Mouse (Mus musculus) liver, postnatal 0 days (tissue): ENCODE results near the gene Cckbr. TPM values are rescaled to one million over a fixed set of nuclear protein-coding genes. Genes with fewer than 3 reads are reported as not detected.

Experiments used
- ATAC-seq: fragments of 200-750 bp; cut with Nextera tagmentation; 2 replicates; pipeline ENCODE4 v1.8.0; 2017; ENCODE audit warnings: mild to moderate bottlenecking, moderate library complexity
- DNase-seq: peaks from one replicate; pipeline ENCODE4 v3.0.0-alpha.2; 2016
- H3K27ac ChIP-seq: fragments of 300-500 bp; sonication (generic); 2 replicates; pipeline ENCODE4 v1.5.1; 2014; ENCODE audit warnings: antibody characterized with exemption, moderate library complexity, mild to moderate bottlenecking, low read depth
- H3K27me3 ChIP-seq: fragments of 300-500 bp; sonication (generic); 2 replicates; pipeline ENCODE4 v1.6.1; 2014; ENCODE audit warnings: low read length, control low read depth, mixed read lengths; ENCODE audit not compliant: insufficient read depth
- H3K36me3 ChIP-seq: fragments of 300-500 bp; sonication (generic); replicated peaks from 2 replicates; pipeline ENCODE4 v1.6.1; 2014; ENCODE audit warnings: mild to moderate bottlenecking, control low read depth, low read length, moderate library complexity, mixed read lengths; ENCODE audit not compliant: insufficient read depth
- H3K4me1 ChIP-seq: fragments of 300-500 bp; sonication (generic); 2 replicates; pipeline ENCODE4 v1.6.1; 2014; ENCODE audit warnings: antibody characterized with exemption, mild to moderate bottlenecking, control low read depth; ENCODE audit not compliant: insufficient read depth
- H3K4me2 ChIP-seq: fragments of 300-500 bp; sonication (generic); 2 replicates; pipeline ENCODE4 v1.6.1; 2014; ENCODE audit warnings: low read depth, mild to moderate bottlenecking, low read length, moderate library complexity, mixed read lengths
- H3K4me3 ChIP-seq: fragments of 300-500 bp; sonication (generic); 2 replicates; pipeline ENCODE4 v1.5.1; 2014; ENCODE audit warnings: low read depth, low read length
- H3K9ac ChIP-seq: fragments of 300-500 bp; sonication (generic); replicated peaks from 2 replicates; pipeline ENCODE4 v1.6.1; 2014; ENCODE audit warnings: mild to moderate bottlenecking, moderate library complexity
- H3K9me3 ChIP-seq: fragments of 300-500 bp; sonication (generic); 2 replicates; pipeline ENCODE4 v1.6.1; 2016; ENCODE audit warnings: mild to moderate bottlenecking, control low read depth, low read length, mixed read lengths
- CTCF ChIP-seq: sonication (generic); IDR thresholded peaks from 2 replicates; pipeline ENCODE4 v1.5.1; 2016; ENCODE audit warnings: antibody characterized with exemption, low read depth
- EP300 ChIP-seq: IDR thresholded peaks from 2 replicates; pipeline ENCODE4 v1.6.1; 2016; ENCODE audit warnings: antibody characterized with exemption, low read depth, mild to moderate bottlenecking
- WGBS: fragments of 180-500 bp; shearing (Covaris S2); extraction: QIAGEN DNeasy Blood & Tissue Kit; methylation state at CpG from one replicate; pipeline ENCODE4 v1.1.7; 2014; ENCODE audit not compliant: insufficient replicate concordance; 5-methylcytosine and 5-hydroxymethylcytosine counted together
- polyA plus RNA-seq: library from polyadenylated mRNA; unstranded; fragments of >200 nt; fragmentation: Nextera tagmentation; extraction: Ambion mirVana; gene quantifications from 2 replicates; pipeline ENCODE4 v1.2.1, GENCODE M21; 2015

Gene Cckbr
- polyA plus RNA-seq, 1 experiment from 2014 or later: not detected

DNA sequence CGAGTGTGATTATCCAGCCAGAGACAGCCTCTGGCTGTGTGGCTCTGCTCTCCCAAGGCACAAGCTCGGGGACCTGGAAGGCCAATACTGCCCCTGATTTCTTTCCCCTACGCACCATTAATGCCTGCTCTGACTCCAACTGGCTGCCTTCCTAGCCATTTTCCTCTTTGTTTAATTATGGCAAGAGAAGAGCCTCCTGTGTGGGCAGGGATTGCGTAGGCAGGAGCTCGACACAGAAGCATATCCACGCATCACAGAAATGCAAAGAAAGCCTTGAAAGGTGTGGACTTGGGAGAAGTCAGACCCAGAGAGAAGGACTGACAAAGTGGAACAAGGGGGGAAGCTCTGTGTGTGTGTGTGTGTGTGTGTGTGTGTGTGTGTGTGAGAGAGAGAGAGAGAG, 11.1 kb upstream of the Cckbr start:
- 50% methylated on average over 6 of the region's 6 CpGs for whole genome bisulfite sequencing
- TF ChIP-seq CTCF (no peak), EP300 (no peak)
- DNase-seq (no peak), ATAC-seq (no peak)
- H3K4me2 ChIP-seq: no peak overlapping the region
- no peak overlapping the region for H3K4me3 ChIP-seq
- no peak overlapping the region for H3K27ac ChIP-seq
- no peaks in the 10 kb centered on the region for H3K36me3 ChIP-seq
- no peaks in the 10 kb centered on the region for H3K4me1 ChIP-seq
- H3K9ac ChIP-seq: no peak overlapping the region
- no peaks in the 10 kb centered on the region for H3K27me3 ChIP-seq
- H3K9me3 ChIP-seq: no peaks in the 10 kb centered on the region

DNA sequence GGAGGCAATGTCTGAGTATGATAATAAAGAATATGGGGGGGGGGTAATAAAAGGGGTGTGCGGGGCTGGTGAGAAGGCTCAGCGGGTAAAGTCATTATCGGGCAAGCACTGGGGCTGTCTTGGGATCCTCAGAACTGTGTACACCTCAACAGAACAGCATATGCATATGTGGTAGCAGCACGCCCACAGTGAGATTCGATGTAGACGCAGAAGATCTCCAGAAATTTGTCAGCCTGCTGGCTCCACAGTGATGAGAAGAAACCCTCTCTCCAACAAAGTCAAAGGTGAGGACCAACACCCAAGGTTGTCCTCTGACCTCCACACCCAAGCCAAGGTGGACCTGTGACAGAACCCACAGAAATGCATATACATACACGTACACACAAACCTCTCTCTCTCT, 9.0 kb upstream of the Cckbr start:
- no peak overlapping the region for H3K4me2 ChIP-seq
- H3K27me3 ChIP-seq: no peaks in the 10 kb centered on the region
- no peak overlapping the region for H3K9ac ChIP-seq
- H3K4me3 ChIP-seq: no peak overlapping the region
- H3K27ac ChIP-seq: no peak overlapping the region
- no peaks in the 10 kb centered on the region for H3K36me3 ChIP-seq
- H3K9me3 ChIP-seq: no peaks in the 10 kb centered on the region
- H3K4me1 ChIP-seq: no peaks in the 10 kb centered on the region
- no peak for ATAC-seq
- no peak for DNase-seq
- WGBS: 76% methylated on average over 7 of the region's 7 CpGs
- TF ChIP-seq CTCF (no peak), EP300 (no peak)

DNA sequence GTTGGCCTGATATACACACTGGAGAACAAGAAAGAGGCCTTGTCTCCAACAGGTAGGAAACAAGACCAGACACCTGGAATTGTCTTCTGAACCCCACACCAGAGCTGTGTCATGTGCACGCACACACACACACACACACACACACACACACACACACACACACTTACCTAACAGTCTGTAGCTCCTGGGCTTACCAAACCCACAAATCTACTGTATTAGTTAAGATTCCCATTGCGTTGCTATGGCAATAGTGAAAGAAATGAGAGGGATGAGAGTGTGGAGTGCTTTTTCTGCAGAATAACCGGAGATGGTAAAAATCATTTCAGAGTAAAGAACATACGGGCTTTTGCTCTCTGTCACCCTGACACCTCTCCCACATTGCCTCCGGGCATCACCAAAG, 7.4 kb upstream of the Cckbr start:
- Histone ChIP-seq H3K4me3 (no peak overlapping the region), H3K4me1 (no peaks in the 10 kb centered on the region), H3K4me2 (no peak overlapping the region), H3K36me3 (no peaks in the 10 kb centered on the region), H3K27me3 (no peaks in the 10 kb centered on the region), H3K9ac (no peak overlapping the region), H3K27ac (no peak overlapping the region), H3K9me3 (no peaks in the 10 kb centered on the region)
- TF ChIP-seq CTCF: no peak
- no peak for TF ChIP-seq EP300
- 69% methylated on average over 5 of the region's 5 CpGs for WGBS
- DNase-seq: no peak
- no peak for ATAC-seq

DNA sequence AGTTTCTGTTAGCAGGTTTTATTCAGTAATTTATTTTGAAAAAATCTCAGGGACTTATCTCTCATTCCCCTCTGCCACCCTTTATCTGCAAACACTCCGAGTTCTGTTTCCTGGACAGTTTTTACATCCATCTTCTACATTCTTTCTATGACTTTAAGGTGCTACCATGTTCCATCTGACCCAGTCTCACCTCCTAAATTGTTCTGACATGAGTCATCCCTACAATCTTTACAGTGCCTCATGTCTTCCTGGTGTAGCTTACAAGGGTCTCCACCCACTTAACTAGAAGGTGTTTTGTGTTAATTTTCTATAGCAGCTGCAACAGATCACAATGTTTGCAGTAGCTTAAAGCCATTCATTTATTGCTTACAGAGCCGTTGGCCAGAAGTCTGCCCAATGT, 4.6 kb upstream of the Cckbr start:
- DNase-seq: no peak
- H3K4me3 ChIP-seq: no peak overlapping the region
- H3K27me3 ChIP-seq: peaks cover 19% of the 10 kb centered on the region
- WGBS: 39% methylated on average over 2 of the region's 2 CpGs
- no peak for ATAC-seq
- no peaks in the 10 kb centered on the region for H3K9me3 ChIP-seq
- H3K9ac ChIP-seq: no peak overlapping the region
- no peak overlapping the region for H3K27ac ChIP-seq
- no peak overlapping the region for H3K4me2 ChIP-seq
- H3K36me3 ChIP-seq: no peaks in the 10 kb centered on the region
- no peak for TF ChIP-seq CTCF
- no peak for TF ChIP-seq EP300
- H3K4me1 ChIP-seq: no peaks in the 10 kb centered on the region

DNA sequence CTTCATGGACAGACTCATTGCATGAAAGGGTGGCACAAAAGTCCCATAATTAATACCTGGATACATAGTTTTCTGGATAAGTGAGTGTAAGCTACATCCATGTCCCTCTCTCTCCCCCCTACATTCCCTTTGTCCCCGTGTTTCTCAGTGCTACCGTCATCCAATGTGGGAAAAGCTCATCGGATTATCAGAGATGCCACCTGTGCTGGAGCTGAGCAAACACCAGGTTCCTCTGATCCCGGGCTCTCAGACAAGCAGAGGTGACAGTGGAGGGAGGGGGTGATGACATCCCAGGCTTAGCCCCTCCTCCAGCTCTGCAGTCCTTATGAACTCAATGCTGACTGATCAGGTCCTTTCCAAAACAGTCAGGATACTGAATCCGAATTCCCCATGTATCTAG, 1.2 kb upstream of the Cckbr start:
- Histone ChIP-seq H3K4me2 (no peak overlapping the region), H3K27ac (no peak overlapping the region), H3K27me3 (peaks cover 33% of the 10 kb centered on the region), H3K36me3 (no peaks in the 10 kb centered on the region), H3K9me3 (no peaks in the 10 kb centered on the region), H3K4me3 (no peak overlapping the region), H3K4me1 (no peaks in the 10 kb centered on the region), H3K9ac (no peak overlapping the region)
- 3% methylated on average over 5 of the region's 5 CpGs for WGBS
- DNase-seq: no peak
- ATAC-seq: no peak
- TF ChIP-seq EP300 (no peak), CTCF (no peak)

DNA sequence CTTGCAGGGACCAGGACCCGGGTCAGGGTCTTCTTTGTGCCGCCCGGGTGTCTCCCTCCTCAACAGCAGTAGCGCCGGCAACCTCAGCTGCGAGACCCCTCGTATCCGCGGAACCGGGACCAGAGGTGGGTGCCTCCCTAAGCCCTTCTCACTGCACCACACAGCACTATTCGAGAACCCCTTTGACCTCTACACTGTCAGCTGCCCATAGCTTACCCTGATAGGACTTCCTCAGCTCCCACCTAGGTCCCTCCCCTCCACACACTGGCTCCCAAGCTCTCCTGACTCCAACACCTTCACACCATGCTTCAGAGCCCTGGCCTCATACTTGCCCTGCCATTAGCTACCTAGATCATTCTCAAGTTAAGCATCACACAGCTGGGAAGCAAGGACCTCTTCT, 520 bp downstream of the Cckbr start:
- Histone ChIP-seq H3K4me1 (no peaks in the 10 kb centered on the region), H3K4me3 (no peak overlapping the region), H3K36me3 (no peaks in the 10 kb centered on the region), H3K9me3 (no peaks in the 10 kb centered on the region), H3K27me3 (peaks cover 33% of the 10 kb centered on the region), H3K9ac (no peak overlapping the region), H3K27ac (no peak overlapping the region), H3K4me2 (no peak overlapping the region)
- DNase-seq (no peak), ATAC-seq (no peak)
- TF ChIP-seq CTCF: no peak
- no peak for TF ChIP-seq EP300
- WGBS: 1% methylated on average over 11 of the region's 11 CpGs

DNA sequence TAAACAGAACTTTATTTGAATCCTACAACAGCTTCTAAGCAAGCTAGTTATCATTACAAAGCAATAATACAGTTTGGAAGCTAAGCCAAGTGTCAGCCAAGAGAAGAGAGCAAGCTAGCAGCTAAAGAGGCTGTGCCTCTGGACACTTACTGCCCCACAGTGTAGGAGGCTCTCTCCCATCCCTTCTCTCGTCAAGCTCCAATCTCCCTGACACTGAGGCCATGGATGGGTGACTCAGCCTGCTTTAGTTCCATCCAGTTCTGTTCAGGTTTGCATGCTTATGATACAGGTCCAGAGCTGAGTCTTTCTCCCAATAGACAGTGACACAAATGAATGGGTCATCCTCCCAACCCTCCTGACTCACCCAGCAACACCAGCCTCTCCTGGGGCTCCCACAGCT, 6.5 kb downstream of the Cckbr start:
- no peaks in the 10 kb centered on the region for H3K4me1 ChIP-seq
- no peak overlapping the region for H3K4me3 ChIP-seq
- ATAC-seq (no peak), DNase-seq (no peak)
- no peak overlapping the region for H3K27ac ChIP-seq
- WGBS: 43% methylated on average over 1 of the region's 1 CpGs
- H3K9me3 ChIP-seq: no peaks in the 10 kb centered on the region
- no peak overlapping the region for H3K9ac ChIP-seq
- no peak overlapping the region for H3K4me2 ChIP-seq
- peaks cover 2% of the 10 kb centered on the region; the same call in 1 of the 2 replicates for H3K27me3 ChIP-seq
- no peaks in the 10 kb centered on the region for H3K36me3 ChIP-seq
- no peak for TF ChIP-seq CTCF
- no peak for TF ChIP-seq EP300
